Mouse (Mus musculus): ENCODE data around the gene Gm11236. TPM values are rescaled to one million over a fixed set of nuclear protein-coding genes. Genes with fewer than 3 reads are reported as not detected.
"Not testable (repeated sequence)": the region's sequence is repeated elsewhere in the genome, so short reads cannot be mapped to it uniquely, and the experiment has no call there.

Gene Gm11236
- not detected for total RNA-seq (2021)

DNA sequence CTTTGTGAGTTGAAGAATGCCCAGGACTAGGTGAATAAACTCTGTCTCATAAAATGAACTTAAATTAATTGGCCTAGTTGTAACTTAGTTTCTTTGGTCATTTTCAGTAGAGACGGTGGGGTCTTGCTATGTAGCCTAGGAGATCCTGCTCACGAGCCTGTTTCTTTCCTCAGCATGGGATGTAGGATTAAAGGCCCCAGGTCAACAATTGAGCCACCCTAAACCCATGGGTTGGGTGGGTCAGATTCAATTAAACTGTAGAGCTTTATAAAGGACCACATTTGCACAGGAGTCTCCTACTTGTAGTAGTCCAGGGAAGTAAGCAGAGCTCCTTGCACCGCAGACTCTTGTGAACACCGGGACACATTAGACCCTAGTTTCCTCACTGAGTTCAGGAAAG, at the start of gene Gm11236:
Gene Gm11236, plus strand, starts transcription at position 301 of the 400 bp plus-strand sequence.
- DNase-seq; intact Hi-C loops (cut with DNase I): not testable (repeated sequence)

DNA sequence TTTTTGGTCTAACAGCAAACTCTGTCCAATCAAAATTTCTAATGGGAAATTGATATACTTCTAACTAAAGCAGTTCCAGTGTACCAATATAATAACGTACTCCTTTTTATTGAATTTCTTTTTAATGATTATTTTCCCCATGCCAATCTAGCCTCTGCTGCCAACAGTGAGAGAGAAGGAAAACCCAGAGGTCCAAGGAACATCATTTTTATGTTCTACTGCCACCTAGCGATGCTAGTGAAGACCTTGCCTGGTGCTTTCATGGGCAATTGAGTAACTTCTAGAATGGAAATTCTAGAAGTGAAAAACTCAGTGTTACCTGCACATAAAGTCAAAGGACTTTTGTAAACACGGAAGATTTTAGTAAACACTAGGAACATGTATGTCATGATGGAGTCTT, 38.7 kb upstream of the Gm11236 start:
- DNase-seq, result no peak
- intact Hi-C loops (cut with DNase I), result no loop called here

DNA sequence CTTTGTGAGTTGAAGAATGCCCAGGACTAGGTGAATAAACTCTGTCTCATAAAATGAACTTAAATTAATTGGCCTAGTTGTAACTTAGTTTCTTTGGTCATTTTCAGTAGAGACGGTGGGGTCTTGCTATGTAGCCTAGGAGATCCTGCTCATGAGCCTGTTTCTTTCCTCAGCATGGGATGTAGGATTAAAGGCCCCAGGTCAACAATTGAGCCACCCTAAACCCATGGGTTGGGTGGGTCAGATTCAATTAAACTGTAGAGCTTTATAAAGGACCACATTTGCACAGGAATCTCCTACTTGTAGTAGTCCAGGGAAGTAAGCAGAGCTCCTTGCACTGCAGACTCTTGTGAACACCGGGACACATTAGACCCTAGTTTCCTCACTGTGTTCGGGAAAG, 30.3 kb upstream of the Gm11236 start, which contains the start of gene Gm11238:
Gene Gm11238, plus strand, starts transcription at position 301 of the 400 bp plus-strand sequence.
- DNase-seq; intact Hi-C loops (cut with DNase I): not testable (repeated sequence)

DNA sequence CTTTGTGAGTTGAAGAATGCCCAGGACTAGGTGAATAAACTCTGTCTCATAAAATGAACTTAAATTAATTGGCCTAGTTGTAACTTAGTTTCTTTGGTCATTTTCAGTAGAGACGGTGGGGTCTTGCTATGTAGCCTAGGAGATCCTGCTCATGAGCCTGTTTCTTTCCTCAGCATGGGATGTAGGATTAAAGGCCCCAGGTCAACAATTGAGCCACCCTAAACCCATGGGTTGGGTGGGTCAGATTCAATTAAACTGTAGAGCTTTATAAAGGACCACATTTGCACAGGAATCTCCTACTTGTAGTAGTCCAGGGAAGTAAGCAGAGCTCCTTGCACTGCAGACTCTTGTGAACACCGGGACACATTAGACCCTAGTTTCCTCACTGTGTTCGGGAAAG, 15.2 kb upstream of the Gm11236 start, which contains the start of gene Gm11237:
Gene Gm11237, plus strand, starts transcription at position 301 of the 400 bp plus-strand sequence.
- DNase-seq; intact Hi-C loops (cut with DNase I): not testable (repeated sequence)

DNA sequence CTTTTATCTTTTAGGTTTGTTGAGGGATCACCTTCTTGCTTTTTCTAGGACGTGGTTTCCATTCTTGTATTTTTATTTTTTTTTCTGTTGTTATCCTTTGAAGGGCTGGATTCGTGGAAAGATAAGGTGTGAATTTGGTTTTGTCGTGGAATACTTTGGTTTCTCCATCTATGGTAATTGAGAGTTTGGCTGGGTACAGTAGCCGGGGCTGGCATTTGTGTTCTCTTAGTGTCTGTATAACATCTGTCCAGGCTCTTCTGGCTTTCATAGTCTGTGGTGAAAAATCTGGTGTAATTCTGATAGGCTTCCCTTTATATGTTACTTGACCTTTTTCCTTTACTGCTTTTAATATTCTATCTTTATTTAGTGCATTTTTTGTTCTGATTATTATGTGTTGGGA, 23.9 kb downstream of the Gm11236 start:
- intact Hi-C loops (cut with DNase I); DNase-seq: not testable (repeated sequence)

DNA sequence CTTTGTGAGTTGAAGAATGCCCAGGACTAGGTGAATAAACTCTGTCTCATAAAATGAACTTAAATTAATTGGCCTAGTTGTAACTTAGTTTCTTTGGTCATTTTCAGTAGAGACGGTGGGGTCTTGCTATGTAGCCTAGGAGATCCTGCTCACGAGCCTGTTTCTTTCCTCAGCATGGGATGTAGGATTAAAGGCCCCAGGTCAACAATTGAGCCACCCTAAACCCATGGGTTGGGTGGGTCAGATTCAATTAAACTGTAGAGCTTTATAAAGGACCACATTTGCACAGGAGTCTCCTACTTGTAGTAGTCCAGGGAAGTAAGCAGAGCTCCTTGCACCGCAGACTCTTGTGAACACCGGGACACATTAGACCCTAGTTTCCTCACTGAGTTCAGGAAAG, 30.1 kb downstream of the Gm11236 start, which contains the start of gene Gm11239:
Gene Gm11239, plus strand, starts transcription at position 301 of the 400 bp plus-strand sequence.
- intact Hi-C loops (cut with DNase I); DNase-seq: not testable (repeated sequence)

DNA sequence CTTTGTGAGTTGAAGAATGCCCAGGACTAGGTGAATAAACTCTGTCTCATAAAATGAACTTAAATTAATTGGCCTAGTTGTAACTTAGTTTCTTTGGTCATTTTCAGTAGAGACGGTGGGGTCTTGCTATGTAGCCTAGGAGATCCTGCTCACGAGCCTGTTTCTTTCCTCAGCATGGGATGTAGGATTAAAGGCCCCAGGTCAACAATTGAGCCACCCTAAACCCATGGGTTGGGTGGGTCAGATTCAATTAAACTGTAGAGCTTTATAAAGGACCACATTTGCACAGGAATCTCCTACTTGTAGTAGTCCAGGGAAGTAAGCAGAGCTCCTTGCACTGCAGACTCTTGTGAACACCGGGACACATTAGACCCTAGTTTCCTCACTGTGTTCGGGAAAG, 45.3 kb downstream of the Gm11236 start, which contains the start of gene Gm428:
Gene Gm428, plus strand, starts transcription at position 301 of the 400 bp plus-strand sequence.
- intact Hi-C loops (cut with DNase I), result not testable (repeated sequence)

More for the DNA sequence above, 45.3 kb downstream of the Gm11236 start, which contains the start of gene Gm428:
- not testable (repeated sequence) for DNase-seq

Other genes with a start within 250 kb of the Gm11236 start
- gene Gm11487, start 233.0 kb upstream of the Gm11236 start, total RNA-seq (2021), result not detected
- gene Gm11238, start 30.2 kb upstream of the Gm11236 start, total RNA-seq (2021), result not detected
- not detected for gene Gm11237, start 15.1 kb upstream of the Gm11236 start, total RNA-seq (2021)
- not detected for gene Gm11239, start 30.2 kb downstream of the Gm11236 start, total RNA-seq (2021)
- not detected for gene Gm428, start 45.4 kb downstream of the Gm11236 start, total RNA-seq (2021)
- under 1 TPM; 0.53 to 0.55 TPM for gene Rasef, start 152.9 kb downstream of the Gm11236 start, total RNA-seq (2021)
- not detected for gene Gm11758, start 238.1 kb downstream of the Gm11236 start, total RNA-seq (2021)

Measured in heart, postnatal 10 days (tissue).